Mouse (Mus musculus): ENCODE measurements at regions not wholly inside any gene's neighbourhood (a gene's known extent, or its start where the extent isn't known, plus 50 kb on each side); places are given as distances from the start of the nearest gene placed in this dataset.

- Histone ChIP-seq H3K27ac (ENCODE audit: low read length) (no peak overlapping the region), H3K4me3 (replicated peaks; ENCODE audit: low read length) (no peak overlapping the region), H3K27me3 (ENCODE audit: control insufficient read depth, insufficient read depth, low read length) (no peaks in the 10 kb centered on the region), H3K9me3 (replicated peaks; ENCODE audit: control insufficient read depth, low read length) (no peaks in the 10 kb centered on the region), H3K4me2 (ENCODE audit: low read depth, low read length) (no peak overlapping the region), H3K36me3 (ENCODE audit: control insufficient read depth, insufficient read depth, low read length) (no peaks in the 10 kb centered on the region), H3K4me1 (ENCODE audit: control insufficient read depth, insufficient read depth, low read length) (no peaks in the 10 kb centered on the region), H3K9ac (ENCODE audit: low read length) (no peak overlapping the region)
- no peak for ATAC-seq (ENCODE audit: insufficient read depth, low FRiP score)
- WGBS = 53% methylated on average over 11 of the region's 11 CpGs
Observed at GRCm38 (mm10) chr15:57644331-57644953, 167.0 kb upstream of the Slc22a22 start.

DNA sequence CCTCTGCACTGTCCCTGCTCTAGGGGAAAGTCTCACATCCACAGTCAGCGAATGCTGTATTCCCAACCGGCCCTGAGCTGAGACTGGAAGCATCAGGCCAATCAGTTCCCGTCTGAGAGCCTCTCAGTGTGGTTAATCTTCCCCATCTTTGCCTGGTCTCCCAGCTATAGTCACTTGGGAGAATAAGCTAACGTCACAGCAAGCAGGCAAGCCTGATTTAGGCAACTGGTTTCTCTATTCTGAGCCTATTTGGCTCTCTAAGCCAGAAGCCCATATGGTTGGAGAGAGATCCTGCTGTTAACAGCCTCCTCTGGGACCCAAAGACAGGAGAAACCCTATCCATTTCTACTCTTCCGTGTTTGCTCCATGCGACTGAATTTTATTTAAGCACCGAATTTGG lies 161.7 kb upstream of the Slc22a22 start:
- Histone ChIP-seq H3K36me3 (ENCODE audit: control insufficient read depth, insufficient read depth, low read length) (no peaks in the 10 kb centered on the region), H3K4me1 (ENCODE audit: control insufficient read depth, insufficient read depth, low read length) (no peaks in the 10 kb centered on the region), H3K4me2 (ENCODE audit: low read depth, low read length) (no peak overlapping the region), H3K4me3 (replicated peaks; ENCODE audit: low read length) (no peak overlapping the region), H3K9me3 (replicated peaks; ENCODE audit: control insufficient read depth, low read length) (no peaks in the 10 kb centered on the region), H3K9ac (ENCODE audit: low read length) (no peak overlapping the region), H3K27ac (ENCODE audit: low read length) (no peak overlapping the region), H3K27me3 (ENCODE audit: control insufficient read depth, insufficient read depth, low read length) (no peaks in the 10 kb centered on the region)
- WGBS = 70% methylated on average over 7 of the region's 7 CpGs
- no peak for ATAC-seq (ENCODE audit: insufficient read depth, low FRiP score)

DNA sequence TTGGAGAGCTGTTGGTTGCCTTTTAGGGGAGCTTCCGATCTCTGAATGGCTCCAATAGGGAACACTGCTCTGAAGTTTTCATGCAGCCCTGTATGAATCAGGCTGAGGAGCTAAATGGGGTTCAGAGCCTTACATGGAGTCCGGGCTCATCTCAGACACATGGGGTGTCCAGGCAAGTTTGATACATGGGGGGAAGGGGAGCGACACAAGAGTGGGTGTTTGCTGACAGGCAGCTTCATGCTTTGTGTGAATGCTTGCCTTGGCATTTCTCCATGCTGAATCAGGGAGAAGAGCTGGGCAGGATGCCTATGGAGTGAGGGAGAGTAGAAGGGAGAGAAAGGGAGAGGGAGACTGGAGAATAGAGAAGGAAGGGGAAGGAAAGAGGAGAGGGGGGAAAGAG lies 155.6 kb upstream of the Slc22a22 start:
- no peak for ATAC-seq (ENCODE audit: insufficient read depth, low FRiP score)
- Histone ChIP-seq H3K36me3 (ENCODE audit: control insufficient read depth, insufficient read depth, low read length) (no peaks in the 10 kb centered on the region), H3K27me3 (ENCODE audit: control insufficient read depth, insufficient read depth, low read length) (no peaks in the 10 kb centered on the region), H3K9ac (ENCODE audit: low read length) (no peak overlapping the region), H3K4me1 (ENCODE audit: control insufficient read depth, insufficient read depth, low read length) (no peaks in the 10 kb centered on the region), H3K4me3 (replicated peaks; ENCODE audit: low read length) (no peak overlapping the region), H3K4me2 (ENCODE audit: low read depth, low read length) (no peak overlapping the region), H3K9me3 (replicated peaks; ENCODE audit: control insufficient read depth, low read length) (no peaks in the 10 kb centered on the region), H3K27ac (ENCODE audit: low read length) (peak overlapping the region; percentile 64; the same call in 1 of the 2 replicates)
- WGBS = 85% methylated on average over 3 of the region's 3 CpGs

GRCm38 (mm10) chr15:57632537-57632936 lies 155.1 kb upstream of the Slc22a22 start:
- 82% methylated on average over 8 of the region's 8 CpGs for WGBS
- no peaks in the 10 kb centered on the region for H3K27me3 ChIP-seq (ENCODE audit: control insufficient read depth, insufficient read depth, low read length)
- no peak overlapping the region; the same call in 1 of the 2 replicates for H3K27ac ChIP-seq (ENCODE audit: low read length)
- no peak overlapping the region for H3K4me3 ChIP-seq (replicated peaks; ENCODE audit: low read length)
- H3K4me2 ChIP-seq (ENCODE audit: low read depth, low read length) = no peak overlapping the region
- no peaks in the 10 kb centered on the region for H3K4me1 ChIP-seq (ENCODE audit: control insufficient read depth, insufficient read depth, low read length)
- no peak for ATAC-seq (ENCODE audit: insufficient read depth, low FRiP score)
- H3K9ac ChIP-seq (ENCODE audit: low read length) = no peak overlapping the region
- no peaks in the 10 kb centered on the region for H3K9me3 ChIP-seq (replicated peaks; ENCODE audit: control insufficient read depth, low read length)
- no peaks in the 10 kb centered on the region for H3K36me3 ChIP-seq (ENCODE audit: control insufficient read depth, insufficient read depth, low read length)

DNA sequence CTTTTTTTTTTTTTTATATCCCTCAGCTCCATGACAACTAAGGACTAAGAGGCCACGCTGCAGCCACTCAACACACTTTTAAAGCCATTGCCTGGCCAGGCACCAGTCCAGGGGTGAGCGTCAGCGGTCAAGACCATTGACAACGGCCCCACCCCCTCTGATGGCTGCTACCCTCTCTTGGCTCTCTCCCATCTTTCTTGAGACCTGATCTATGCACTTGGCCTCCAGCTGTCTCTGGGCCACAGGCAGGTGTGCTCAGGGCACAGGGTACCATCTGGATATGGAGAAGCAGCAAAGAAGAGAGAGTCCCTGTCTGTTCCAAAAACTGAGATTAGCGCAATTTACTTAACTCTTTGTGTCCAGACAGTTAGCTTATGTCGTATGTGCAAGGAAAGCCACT lies 141.0 kb upstream of the Slc22a22 start:
- Histone ChIP-seq H3K9me3 (replicated peaks; ENCODE audit: control insufficient read depth, low read length) (no peaks in the 10 kb centered on the region), H3K4me2 (ENCODE audit: low read depth, low read length) (no peak overlapping the region), H3K9ac (ENCODE audit: low read length) (no peak overlapping the region), H3K27ac (ENCODE audit: low read length) (no peak overlapping the region), H3K27me3 (ENCODE audit: control insufficient read depth, insufficient read depth, low read length) (no peaks in the 10 kb centered on the region), H3K36me3 (ENCODE audit: control insufficient read depth, insufficient read depth, low read length) (no peaks in the 10 kb centered on the region), H3K4me3 (replicated peaks; ENCODE audit: low read length) (no peak overlapping the region), H3K4me1 (ENCODE audit: control insufficient read depth, insufficient read depth, low read length) (no peaks in the 10 kb centered on the region)
- no peak for ATAC-seq (ENCODE audit: insufficient read depth, low FRiP score)
- WGBS = 78% methylated on average over 6 of the region's 6 CpGs

- no peak overlapping the region for H3K4me2 ChIP-seq (ENCODE audit: low read depth, low read length)
- no peaks in the 10 kb centered on the region for H3K4me1 ChIP-seq (ENCODE audit: control insufficient read depth, insufficient read depth, low read length)
- no peaks in the 10 kb centered on the region for H3K36me3 ChIP-seq (ENCODE audit: control insufficient read depth, insufficient read depth, low read length)
- H3K27ac ChIP-seq (ENCODE audit: low read length) = peak overlapping the region; percentile 53
- 49% methylated on average over 11 of the region's 11 CpGs for WGBS
- no peaks in the 10 kb centered on the region for H3K9me3 ChIP-seq (replicated peaks; ENCODE audit: control insufficient read depth, low read length)
- no peak overlapping the region for H3K9ac ChIP-seq (ENCODE audit: low read length)
- ATAC-seq (ENCODE audit: insufficient read depth, low FRiP score) = no peak; the same call in 1 of the 2 replicates
- H3K4me3 ChIP-seq (replicated peaks; ENCODE audit: low read length) = no peak overlapping the region
- no peaks in the 10 kb centered on the region for H3K27me3 ChIP-seq (ENCODE audit: control insufficient read depth, insufficient read depth, low read length)
Observed at GRCm38 (mm10) chr15:57616880-57617391, 139.5 kb upstream of the Slc22a22 start.

GRCm38 (mm10) chr15:57610006-57610405 lies 132.6 kb upstream of the Slc22a22 start:
- H3K9me3 ChIP-seq (replicated peaks; ENCODE audit: control insufficient read depth, low read length) = no peaks in the 10 kb centered on the region
- no peaks in the 10 kb centered on the region for H3K4me1 ChIP-seq (ENCODE audit: control insufficient read depth, insufficient read depth, low read length)
- ATAC-seq (ENCODE audit: insufficient read depth, low FRiP score) = no peak
- no peak overlapping the region for H3K4me2 ChIP-seq (ENCODE audit: low read depth, low read length)
- H3K4me3 ChIP-seq (replicated peaks; ENCODE audit: low read length) = no peak overlapping the region
- 90% methylated on average over 2 of the region's 2 CpGs for WGBS
- no peaks in the 10 kb centered on the region for H3K36me3 ChIP-seq (ENCODE audit: control insufficient read depth, insufficient read depth, low read length)
- no peaks in the 10 kb centered on the region for H3K27me3 ChIP-seq (ENCODE audit: control insufficient read depth, insufficient read depth, low read length)
- no peak overlapping the region for H3K27ac ChIP-seq (ENCODE audit: low read length)
- H3K9ac ChIP-seq (ENCODE audit: low read length) = no peak overlapping the region

- Histone ChIP-seq H3K36me3 (ENCODE audit: control insufficient read depth, insufficient read depth, low read length) (no peaks in the 10 kb centered on the region), H3K4me3 (replicated peaks; ENCODE audit: low read length) (no peak overlapping the region), H3K27ac (ENCODE audit: low read length) (no peak overlapping the region), H3K4me2 (ENCODE audit: low read depth, low read length) (no peak overlapping the region), H3K9me3 (replicated peaks; ENCODE audit: control insufficient read depth, low read length) (no peaks in the 10 kb centered on the region), H3K9ac (ENCODE audit: low read length) (no peak overlapping the region), H3K4me1 (ENCODE audit: control insufficient read depth, insufficient read depth, low read length) (no peaks in the 10 kb centered on the region), H3K27me3 (ENCODE audit: control insufficient read depth, insufficient read depth, low read length) (no peaks in the 10 kb centered on the region)
- 70% methylated on average over 3 of the region's 3 CpGs for WGBS
- ATAC-seq (ENCODE audit: insufficient read depth, low FRiP score) = no peak
Observed at GRCm38 (mm10) chr15:57608519-57608918, 131.1 kb upstream of the Slc22a22 start.

- no peak for ATAC-seq (ENCODE audit: insufficient read depth, low FRiP score)
- no peaks in the 10 kb centered on the region for H3K9me3 ChIP-seq (replicated peaks; ENCODE audit: control insufficient read depth, low read length)
- H3K4me1 ChIP-seq (ENCODE audit: control insufficient read depth, insufficient read depth, low read length) = no peaks in the 10 kb centered on the region
- no peak overlapping the region for H3K4me2 ChIP-seq (ENCODE audit: low read depth, low read length)
- no peak overlapping the region for H3K4me3 ChIP-seq (replicated peaks; ENCODE audit: low read length)
- WGBS = 20% methylated on average over 6 of the region's 6 CpGs
- no peaks in the 10 kb centered on the region for H3K36me3 ChIP-seq (ENCODE audit: control insufficient read depth, insufficient read depth, low read length)
- no peak overlapping the region for H3K9ac ChIP-seq (ENCODE audit: low read length)
- H3K27ac ChIP-seq (ENCODE audit: low read length) = no peak overlapping the region
- no peaks in the 10 kb centered on the region for H3K27me3 ChIP-seq (ENCODE audit: control insufficient read depth, insufficient read depth, low read length)
Observed at GRCm38 (mm10) chr15:57600562-57600961, 123.1 kb upstream of the Slc22a22 start.
